14 mouse cellular contexts compared by ENCODE assay signal in genomic region chr8:70174079-70174478, GRCm38 (mm10). TPM values are rescaled to one million over a fixed set of nuclear protein-coding genes. Genes with fewer than 3 reads are reported as not detected.
A peak's percentile ranks its signal among the peaks of the same experiment; 100 is the strongest.
DNase-seq lines count a peak whose midpoint lies in the region; ATAC-seq and TF ChIP-seq lines count a peak whose summit lies in the region.
"Had no signal": no experiment of that assay in that cellular context is flagged by ENCODE, and none has a peak within 500 bp of the region (broad histone marks: within the 10 kb centered on the region; RNA-seq: fewer than 3 reads in every experiment).

No protein-coding gene starts in this region.

- peaks cover 3% of the 10 kb centered on the region for H3K4me1 ChIP-seq in heart, adult 2 months (ENCODE audit: control insufficient read depth, insufficient read depth, low read length)
- H3K4me1 ChIP-seq in neural tube, embryonic 12.5 days: peaks cover 20% of the 10 kb centered on the region
- peaks cover 25% of the 10 kb centered on the region for H3K4me1 ChIP-seq in neural tube, embryonic 15.5 days
- H3K4me1 ChIP-seq in heart, embryonic 15.5 days (replicated peaks): peaks cover 19% of the 10 kb centered on the region

- no peak for TF ChIP-seq POLR2A in heart, adult 2 months (IDR thresholded peaks at IDR 0.05; ENCODE audit: insufficient read depth, low read depth, low read length)

- peak in 1 of 2 experiments; percentile 14 for DNase-seq in heart, adult 2 months
- no peak for DNase-seq in heart, postnatal 36 days
- DNase-seq in telencephalon, adult 2 months (ENCODE audit: low read depth, low spot score): peak; percentile 11
- DNase-seq in natural killer cell, adult 2 months (ENCODE audit: low spot score in 2 of 2): no peak
- DNase-seq: adrenal gland, adult 8-10 months had no signal

- no peaks in the 10 kb centered on the region for H3K36me3 ChIP-seq in heart, adult 2 months (ENCODE audit: control insufficient read depth, insufficient read depth, low read length)
- peaks cover 26% of the 10 kb centered on the region for H3K36me3 ChIP-seq in neural tube, embryonic 12.5 days
- H3K36me3 ChIP-seq in neural tube, embryonic 15.5 days: peaks cover 20% of the 10 kb centered on the region; the same call in 1 of the 2 replicates
- H3K36me3 ChIP-seq in heart, embryonic 15.5 days: peaks cover 12% of the 10 kb centered on the region; the same call in 1 of the 2 replicates

- WGBS in heart, adult 2 months: 64% methylated on average over 7 of the region's 7 CpGs
- WGBS in neural tube, embryonic 12.5 days: 92% methylated on average over 7 of the region's 7 CpGs
- WGBS in neural tube, embryonic 15.5 days: 87% methylated on average over 7 of the region's 7 CpGs
- WGBS in heart, embryonic 15.5 days: 48% methylated on average over 7 of the region's 7 CpGs

- no peaks in the 10 kb centered on the region for H3K27me3 ChIP-seq in heart, adult 2 months (ENCODE audit: control insufficient read depth, insufficient read depth, low read length)
- no peaks in the 10 kb centered on the region for H3K27me3 ChIP-seq in neural tube, embryonic 12.5 days (replicated peaks)
- H3K27me3 ChIP-seq in neural tube, embryonic 15.5 days (replicated peaks): no peaks in the 10 kb centered on the region
- no peaks in the 10 kb centered on the region for H3K27me3 ChIP-seq in heart, embryonic 15.5 days
- H3K27me3 ChIP-seq: limb, embryonic 13.5 days; stomach, embryonic 15.5 days had no signal

- ATAC-seq in neural tube, embryonic 12.5 days (ENCODE audit: low FRiP score, low read depth): no peak
- ATAC-seq in neural tube, embryonic 15.5 days (ENCODE audit: low FRiP score): no peak
- peak; percentile 65 for ATAC-seq in heart, embryonic 15.5 days (replicated peaks; ENCODE audit: insufficient number of reproducible peaks, insufficient read depth, low FRiP score, low read depth)

- 0 out of 2 replicates have a peak, but pooled peaks have one; percentile 8 for TF ChIP-seq EP300 in heart, adult 2 months (IDR thresholded peaks at IDR 0.05; ENCODE audit: insufficient read depth, low read depth, low read length)

- H3K79me2 ChIP-seq in heart, adult 2 months (replicated peaks; ENCODE audit: control insufficient read depth, insufficient read depth, low read length): 0 out of 2 replicates have a peak, but pooled peaks cover 1% of the 10 kb centered on the region

- no peak overlapping the region for H3K9ac ChIP-seq in heart, adult 2 months (ENCODE audit: low read depth, low read length)
- 0 out of 2 replicates have a peak overlapping the region, but pooled peaks have one; percentile 5 for H3K9ac ChIP-seq in neural tube, embryonic 12.5 days
- no peak overlapping the region for H3K9ac ChIP-seq in neural tube, embryonic 15.5 days (replicated peaks)
- peak overlapping the region; percentile 30; the same call in 1 of the 2 replicates for H3K9ac ChIP-seq in heart, embryonic 15.5 days
- H3K9ac ChIP-seq: stomach, embryonic 15.5 days had no signal

- H3K27ac ChIP-seq in heart, adult 2 months: no peak overlapping the region
- H3K27ac ChIP-seq in neural tube, embryonic 12.5 days: no peak overlapping the region
- H3K27ac ChIP-seq in neural tube, embryonic 15.5 days (replicated peaks): no peak overlapping the region
- peak overlapping the region; percentile 60 for H3K27ac ChIP-seq in heart, embryonic 15.5 days
- H3K27ac ChIP-seq: kidney, postnatal 0 days; limb, embryonic 13.5 days; stomach, embryonic 15.5 days had no signal

- H3K4me2 ChIP-seq in neural tube, embryonic 12.5 days (replicated peaks): 0 out of 2 replicates have a peak overlapping the region, but pooled peaks have one; percentile 22
- no peak overlapping the region for H3K4me2 ChIP-seq in neural tube, embryonic 15.5 days
- peak overlapping the region; percentile 44 for H3K4me2 ChIP-seq in heart, embryonic 15.5 days

- H3K4me3 ChIP-seq in heart, adult 2 months: no peak overlapping the region
- no peak overlapping the region for H3K4me3 ChIP-seq in neural tube, embryonic 12.5 days
- no peak overlapping the region for H3K4me3 ChIP-seq in neural tube, embryonic 15.5 days (replicated peaks)
- H3K4me3 ChIP-seq in heart, embryonic 15.5 days: peak overlapping the region; percentile 6

- H3K9me3 ChIP-seq in neural tube, embryonic 12.5 days: no peaks in the 10 kb centered on the region
- no peaks in the 10 kb centered on the region for H3K9me3 ChIP-seq in neural tube, embryonic 15.5 days (replicated peaks)
- H3K9me3 ChIP-seq in heart, embryonic 15.5 days (replicated peaks): no peaks in the 10 kb centered on the region
- H3K9me3 ChIP-seq: limb, embryonic 13.5 days; stomach, embryonic 15.5 days had no signal

- no peak for TF ChIP-seq CTCF in heart, adult 2 months (IDR thresholded peaks at IDR 0.05)

- intact Hi-C loops in heart, adult 2 months (cut with DNase I): loop anchor here (5.0 kb wide), 1 partner anchor 58 kb away; the partner anchor contains the start of genes Armc6 and Sugp2
- intact Hi-C loops in heart, postnatal 36 days (cut with DNase I): no loop called here

RNA-seq across cellular contexts. Expression of gene Tmem161a, which starts 1.9 kb away (rescaled TPM):
- 100 to 1,000 TPM in 1 of 2 experiments, 10 to 100 TPM in 1; 93.6 to 108 TPM for total RNA-seq in heart, adult 2 months (2021)
- polyA plus RNA-seq in heart, adult 2 months (2012; rRNA removed): 134 and 145 TPM in 2 replicates
- total RNA-seq in heart, postnatal 36 days (2021): 100 to 1,000 TPM in 1 of 2 experiments, 10 to 100 TPM in 1; 99.2 to 103 TPM
- polyA plus RNA-seq in neural tube, embryonic 12.5 days (2016; fragmentation: Nextera tagmentation; extraction: Ambion mirVana): 55.7 and 58.6 TPM in 2 replicates
- polyA plus RNA-seq in neural tube, embryonic 15.5 days (2015; fragmentation: Nextera tagmentation; extraction: Ambion mirVana): 51.1 and 54.0 TPM in 2 replicates
- 77.6 and 89.7 TPM in 2 replicates for polyA plus RNA-seq in heart, embryonic 15.5 days (2015; fragmentation: Nextera tagmentation; extraction: Ambion mirVana)

RNA-seq across cellular contexts. Expression of gene Mef2b, which starts 34.6 kb away (rescaled TPM):
- total RNA-seq in heart, adult 2 months (2021): under 1 TPM; 0.25 to 0.44 TPM
- 0.27 and 0.38 TPM in 2 replicates for polyA plus RNA-seq in heart, adult 2 months (2012; rRNA removed)
- under 1 TPM; 0.25 to 0.49 TPM for total RNA-seq in heart, postnatal 36 days (2021)
- polyA plus RNA-seq in neural tube, embryonic 12.5 days (2016; fragmentation: Nextera tagmentation; extraction: Ambion mirVana): 0.29 and 0.38 TPM in 2 replicates
- 1.4 and 1.5 TPM in 2 replicates for polyA plus RNA-seq in neural tube, embryonic 15.5 days (2015; fragmentation: Nextera tagmentation; extraction: Ambion mirVana)
- polyA plus RNA-seq in heart, embryonic 15.5 days (2015; fragmentation: Nextera tagmentation; extraction: Ambion mirVana): 0.28 and 0.44 TPM in 2 replicates
- total RNA-seq: granulocyte monocyte progenitor cell, adult 5-6 weeks; layer of hippocampus, postnatal 25 days; megakaryocyte progenitor cell, adult 5-6 weeks had no signal

RNA-seq across cellular contexts. Expression of gene Borcs8, which starts 34.8 kb away (rescaled TPM):
- 10 to 100 TPM; 22.6 to 23.7 TPM for total RNA-seq in heart, adult 2 months (2021)
- polyA plus RNA-seq in heart, adult 2 months (2012; rRNA removed): 45.3 and 46.6 TPM in 2 replicates
- total RNA-seq in heart, postnatal 36 days (2021): 10 to 100 TPM; 23.5 to 23.7 TPM
- 44.9 and 49.1 TPM in 2 replicates for polyA plus RNA-seq in neural tube, embryonic 12.5 days (2016; fragmentation: Nextera tagmentation; extraction: Ambion mirVana)
- 60.8 and 62.6 TPM in 2 replicates for polyA plus RNA-seq in neural tube, embryonic 15.5 days (2015; fragmentation: Nextera tagmentation; extraction: Ambion mirVana)
- 31.5 and 38.7 TPM in 2 replicates for polyA plus RNA-seq in heart, embryonic 15.5 days (2015; fragmentation: Nextera tagmentation; extraction: Ambion mirVana)

RNA-seq across cellular contexts. Expression of gene Rfxank, which starts 35.1 kb away (rescaled TPM):
- 10 to 100 TPM; 18.1 to 18.6 TPM for total RNA-seq in heart, adult 2 months (2021)
- polyA plus RNA-seq in heart, adult 2 months (2012; rRNA removed): 30.9 and 41.5 TPM in 2 replicates
- 10 to 100 TPM; 17.2 to 19.6 TPM for total RNA-seq in heart, postnatal 36 days (2021)
- polyA plus RNA-seq in neural tube, embryonic 12.5 days (2016; fragmentation: Nextera tagmentation; extraction: Ambion mirVana): 16.5 and 17.2 TPM in 2 replicates
- 12.3 and 14.6 TPM in 2 replicates for polyA plus RNA-seq in neural tube, embryonic 15.5 days (2015; fragmentation: Nextera tagmentation; extraction: Ambion mirVana)
- polyA plus RNA-seq in heart, embryonic 15.5 days (2015; fragmentation: Nextera tagmentation; extraction: Ambion mirVana): 16.5 and 19.9 TPM in 2 replicates

RNA-seq across cellular contexts. Expression of gene Slc25a42, which starts 38.0 kb away (rescaled TPM):
- total RNA-seq in heart, adult 2 months (2021): 10 to 100 TPM; 49.6 to 51.6 TPM
- polyA plus RNA-seq in heart, adult 2 months (2012; rRNA removed): 111 and 128 TPM in 2 replicates
- 10 to 100 TPM; 53.2 to 66.7 TPM for total RNA-seq in heart, postnatal 36 days (2021)
- 4.1 and 4.9 TPM in 2 replicates for polyA plus RNA-seq in neural tube, embryonic 12.5 days (2016; fragmentation: Nextera tagmentation; extraction: Ambion mirVana)
- 9.3 and 10.9 TPM in 2 replicates for polyA plus RNA-seq in neural tube, embryonic 15.5 days (2015; fragmentation: Nextera tagmentation; extraction: Ambion mirVana)
- 7.6 and 12.5 TPM in 2 replicates for polyA plus RNA-seq in heart, embryonic 15.5 days (2015; fragmentation: Nextera tagmentation; extraction: Ambion mirVana)

Comparison
In these comparisons a context has a peak if more than half of its experiments do, and no peak if none do; other contexts are left out.
1. H3K9ac ChIP-seq: peak in neural tube, embryonic 12.5 days (single experiment) and heart, embryonic 15.5 days (single experiment); none in heart, adult 2 months (single experiment) and neural tube, embryonic 15.5 days (single experiment).